Mouse (Mus musculus): Measurements from ENCODE around the gene Lama5. TPM values are rescaled to one million over a fixed set of nuclear protein-coding genes. Genes with fewer than 3 reads are reported as not detected.
"Not testable (repeated sequence)": the region's sequence is repeated elsewhere in the genome, so short reads cannot be mapped to it uniquely, and the experiment has no call there.

Lama5 gene
- total RNA-seq (2021): 10 to 100 TPM in 1 of 2 experiments, 1 to 10 TPM in 1; 6.5 to 11.0 TPM

- DNase-seq: no peak
These were observed at the start of gene Lama5 for GRCm38 (mm10) chr2:180225762-180226378. Gene Lama5 (minus strand): TSS chr2:180225859.

GRCm38 (mm10) chr2:180274523-180274922 is 48.9 kb upstream of the Lama5 start:
- DNase-seq: no peak

GRCm38 (mm10) chr2:180273394-180274244 is 48.0 kb upstream of the Lama5 start, which contains the start of gene Cables2:
Gene Cables2 (minus strand): TSS chr2:180273496.
- peak; percentile 86 to 88 for DNase-seq

GRCm38 (mm10) chr2:180272884-180273321 is 47.2 kb upstream of the Lama5 start:
- peak in 1 of 2 experiments; percentile 40 for DNase-seq

GRCm38 (mm10) chr2:180271804-180272395 is 46.2 kb upstream of the Lama5 start:
- DNase-seq: no peak

- no peak for DNase-seq
These were observed 45.0 kb upstream of the Lama5 start for GRCm38 (mm10) chr2:180270537-180271255.

GRCm38 (mm10) chr2:180269329-180269728 is 43.7 kb upstream of the Lama5 start:
- no peak for DNase-seq

GRCm38 (mm10) chr2:180267955-180268354 is 42.3 kb upstream of the Lama5 start:
- no peak for DNase-seq

- DNase-seq: no peak
These were observed 37.2 kb upstream of the Lama5 start for GRCm38 (mm10) chr2:180262891-180263290.

GRCm38 (mm10) chr2:180262441-180262840 is 36.8 kb upstream of the Lama5 start:
- DNase-seq: no peak

GRCm38 (mm10) chr2:180261901-180262300 is 36.2 kb upstream of the Lama5 start:
- no peak for DNase-seq

- DNase-seq: no peak
These were observed 35.2 kb upstream of the Lama5 start for GRCm38 (mm10) chr2:180260610-180261480.

- not testable (repeated sequence) for DNase-seq
These were observed 34.4 kb upstream of the Lama5 start for GRCm38 (mm10) chr2:180259826-180260609.

- not testable (repeated sequence) for DNase-seq
These were observed 33.4 kb upstream of the Lama5 start for GRCm38 (mm10) chr2:180258951-180259484.

GRCm38 (mm10) chr2:180257963-180258865 is 32.6 kb upstream of the Lama5 start:
- no peak for DNase-seq

- DNase-seq: peak; percentile 95 to 96
These were observed 31.4 kb upstream of the Lama5 start, which contains the start of gene Rps21 for GRCm38 (mm10) chr2:180257001-180257521. Gene Rps21 (plus strand): TSS chr2:180257377.

GRCm38 (mm10) chr2:180256296-180257000 is 30.8 kb upstream of the Lama5 start:
- no peak for DNase-seq

GRCm38 (mm10) chr2:180255701-180256100 is 30.0 kb upstream of the Lama5 start:
- no peak for DNase-seq

Measured in layer of hippocampus, postnatal 36 days (tissue).